Mouse (Mus musculus): ENCODE measurements around the gene Kifc3. TPM values are rescaled to one million over a fixed set of nuclear protein-coding genes. Genes with fewer than 3 reads are reported as not detected.

The Kifc3 gene
- polyA plus RNA-seq, 1 experiment from 2014 or later, result 7.3 TPM

- Histone ChIP-seq H3K27me3 (ENCODE audit: control insufficient read depth, insufficient read depth, low read length) (no peaks in the 10 kb centered on the region), H3K27ac (replicated peaks; ENCODE audit: low read depth, low read length) (no peak overlapping the region), H3K9ac (ENCODE audit: low read length) (no peak overlapping the region), H3K9me3 (ENCODE audit: control insufficient read depth, low read length) (no peaks in the 10 kb centered on the region), H3K4me3 (ENCODE audit: low read depth, low read length) (no peak overlapping the region), H3K36me3 (ENCODE audit: control insufficient read depth, insufficient read depth, low read length) (no peaks in the 10 kb centered on the region), H3K4me2 (ENCODE audit: low read depth, severe bottlenecking) (no peak overlapping the region), H3K4me1 (ENCODE audit: control insufficient read depth, insufficient read depth, low read length) (no peaks in the 10 kb centered on the region)
- no peak for ATAC-seq (ENCODE audit: insufficient number of reproducible peaks, low FRiP score, low TSS enrichment, low read depth)
- no peak for DNase-seq (ENCODE audit: low spot score)
- 81% methylated on average over 11 of the region's 11 CpGs for WGBS
Observed at GRCm38 (mm10) chr8:95215709-95216360, 13.2 kb upstream of the Kifc3 start.

- H3K36me3 ChIP-seq (ENCODE audit: control insufficient read depth, insufficient read depth, low read length), result no peaks in the 10 kb centered on the region
- H3K27me3 ChIP-seq (ENCODE audit: control insufficient read depth, insufficient read depth, low read length), result no peaks in the 10 kb centered on the region
- no peak overlapping the region for H3K9ac ChIP-seq (ENCODE audit: low read length)
- no peak overlapping the region for H3K27ac ChIP-seq (replicated peaks; ENCODE audit: low read depth, low read length)
- 29% methylated on average over 11 of the region's 11 CpGs for WGBS
- ATAC-seq (ENCODE audit: insufficient number of reproducible peaks, low FRiP score, low TSS enrichment, low read depth) (no peak), DNase-seq (ENCODE audit: low spot score) (no peak)
- H3K4me2 ChIP-seq (ENCODE audit: low read depth, severe bottlenecking), result no peak overlapping the region
- H3K4me1 ChIP-seq (ENCODE audit: control insufficient read depth, insufficient read depth, low read length), result no peaks in the 10 kb centered on the region
- H3K9me3 ChIP-seq (ENCODE audit: control insufficient read depth, low read length), result no peaks in the 10 kb centered on the region
- no peak overlapping the region for H3K4me3 ChIP-seq (ENCODE audit: low read depth, low read length)
Observed at GRCm38 (mm10) chr8:95209924-95210323, 7.3 kb upstream of the Kifc3 start.

DNA sequence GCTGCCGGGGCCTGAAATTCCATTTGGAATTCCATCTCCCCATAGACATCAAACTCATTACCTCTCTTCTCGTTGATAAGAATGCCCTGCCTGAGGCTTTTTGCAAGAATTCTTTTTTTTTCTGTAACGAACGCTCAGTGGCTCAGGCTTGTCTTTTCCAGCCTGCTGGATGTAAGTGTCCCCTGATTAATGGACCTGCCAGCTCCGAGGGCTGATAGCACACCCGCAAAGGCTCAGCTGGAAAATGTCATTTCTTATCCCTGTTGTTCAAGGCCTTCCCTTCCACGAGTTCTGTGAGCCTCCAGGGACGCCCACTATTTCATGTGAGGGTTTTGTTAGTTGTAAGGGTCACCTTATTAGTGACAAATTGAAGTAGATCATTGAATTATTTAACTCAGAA, 3.3 kb upstream of the Kifc3 start:
- Histone ChIP-seq H3K27me3 (ENCODE audit: control insufficient read depth, insufficient read depth, low read length) (no peaks in the 10 kb centered on the region), H3K4me2 (ENCODE audit: low read depth, severe bottlenecking) (no peak overlapping the region), H3K4me1 (ENCODE audit: control insufficient read depth, insufficient read depth, low read length) (no peaks in the 10 kb centered on the region), H3K27ac (replicated peaks; ENCODE audit: low read depth, low read length) (no peak overlapping the region), H3K9ac (ENCODE audit: low read length) (no peak overlapping the region), H3K36me3 (ENCODE audit: control insufficient read depth, insufficient read depth, low read length) (no peaks in the 10 kb centered on the region), H3K4me3 (ENCODE audit: low read depth, low read length) (no peak overlapping the region), H3K9me3 (ENCODE audit: control insufficient read depth, low read length) (no peaks in the 10 kb centered on the region)
- ATAC-seq (ENCODE audit: insufficient number of reproducible peaks, low FRiP score, low TSS enrichment, low read depth) (no peak), DNase-seq (ENCODE audit: low spot score) (no peak)
- 28% methylated on average over 8 of the region's 8 CpGs for WGBS

DNA sequence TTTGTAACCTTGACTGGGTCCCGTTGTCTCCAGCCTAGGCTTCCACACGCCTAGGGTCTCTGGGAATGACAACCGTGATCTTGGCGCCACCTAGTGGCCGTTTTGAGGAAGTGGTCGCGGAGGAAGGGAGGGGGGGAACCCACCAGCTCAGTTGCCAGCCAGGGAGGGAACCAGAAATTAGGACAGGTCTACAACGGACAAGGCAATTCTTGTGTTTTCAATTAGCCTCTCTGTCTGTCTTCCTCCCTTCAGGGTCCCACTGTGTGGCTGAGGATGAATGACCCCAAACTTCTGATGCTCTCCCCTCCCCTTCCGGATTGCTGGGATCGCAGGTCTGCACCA, 1.4 kb upstream of the Kifc3 start:
- Histone ChIP-seq H3K4me2 (ENCODE audit: low read depth, severe bottlenecking) (no peak overlapping the region), H3K9ac (ENCODE audit: low read length) (no peak overlapping the region), H3K4me1 (ENCODE audit: control insufficient read depth, insufficient read depth, low read length) (no peaks in the 10 kb centered on the region), H3K4me3 (ENCODE audit: low read depth, low read length) (no peak overlapping the region), H3K9me3 (ENCODE audit: control insufficient read depth, low read length) (no peaks in the 10 kb centered on the region), H3K36me3 (ENCODE audit: control insufficient read depth, insufficient read depth, low read length) (no peaks in the 10 kb centered on the region), H3K27ac (replicated peaks; ENCODE audit: low read depth, low read length) (no peak overlapping the region), H3K27me3 (ENCODE audit: control insufficient read depth, insufficient read depth, low read length) (no peaks in the 10 kb centered on the region)
- 16% methylated on average over 10 of the region's 10 CpGs for WGBS
- peak; percentile 82 for ATAC-seq (ENCODE audit: insufficient number of reproducible peaks, low FRiP score, low TSS enrichment, low read depth)
- DNase-seq (ENCODE audit: low spot score), result peak; percentile 85

DNA sequence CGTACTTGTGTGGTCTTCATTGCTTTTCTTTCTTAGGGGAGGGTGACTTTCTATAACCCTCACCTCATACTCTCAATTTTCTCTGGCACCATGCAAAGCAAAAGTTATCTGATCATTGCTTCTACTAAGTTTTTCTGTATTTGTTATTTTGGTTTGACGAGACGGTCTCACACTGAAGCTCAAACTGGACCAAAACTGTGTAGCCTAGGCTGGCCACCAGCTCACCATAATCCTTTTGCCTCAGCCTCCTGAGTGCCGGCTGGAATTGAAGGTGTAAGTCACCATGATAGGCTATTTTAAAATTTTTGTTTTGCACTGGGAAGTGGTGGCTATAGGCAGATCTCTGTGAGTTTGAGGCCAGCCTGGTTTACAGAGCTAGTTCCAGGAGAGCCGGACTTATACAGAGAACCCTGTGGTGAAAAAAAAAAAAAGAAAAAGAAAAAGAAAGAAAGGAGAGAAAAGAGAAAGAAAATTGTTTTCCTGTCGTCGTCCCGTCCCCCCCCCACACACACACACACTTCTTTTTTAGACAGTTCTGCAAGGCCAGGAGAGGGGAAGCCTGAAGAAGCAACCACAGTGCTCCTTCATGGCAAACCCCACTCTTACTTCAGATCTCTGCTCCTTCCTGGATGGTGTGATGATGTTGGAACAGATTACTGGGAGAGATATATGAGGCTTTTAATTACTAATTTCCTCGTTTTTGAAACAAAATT, 870 bp upstream of the Kifc3 start:
- no peaks in the 10 kb centered on the region for H3K27me3 ChIP-seq (ENCODE audit: control insufficient read depth, insufficient read depth, low read length)
- WGBS, result 48% methylated on average over 9 of the region's 9 CpGs
- H3K4me3 ChIP-seq (ENCODE audit: low read depth, low read length), result no peak overlapping the region
- no peak overlapping the region for H3K9ac ChIP-seq (ENCODE audit: low read length)
- H3K9me3 ChIP-seq (ENCODE audit: control insufficient read depth, low read length), result no peaks in the 10 kb centered on the region
- ATAC-seq (ENCODE audit: insufficient number of reproducible peaks, low FRiP score, low TSS enrichment, low read depth) (peak; percentile 40; the same call in 1 of the 2 replicates), DNase-seq (ENCODE audit: low spot score) (no peak)
- no peak overlapping the region for H3K27ac ChIP-seq (replicated peaks; ENCODE audit: low read depth, low read length)
- no peaks in the 10 kb centered on the region for H3K4me1 ChIP-seq (ENCODE audit: control insufficient read depth, insufficient read depth, low read length)
- no peak overlapping the region for H3K4me2 ChIP-seq (ENCODE audit: low read depth, severe bottlenecking)
- no peaks in the 10 kb centered on the region for H3K36me3 ChIP-seq (ENCODE audit: control insufficient read depth, insufficient read depth, low read length)

- WGBS, result 78% methylated on average over 8 of the region's 8 CpGs
- H3K4me2 ChIP-seq (ENCODE audit: low read depth, severe bottlenecking), result no peak overlapping the region
- H3K27ac ChIP-seq (replicated peaks; ENCODE audit: low read depth, low read length), result no peak overlapping the region
- H3K9me3 ChIP-seq (ENCODE audit: control insufficient read depth, low read length), result no peaks in the 10 kb centered on the region
- no peak overlapping the region for H3K4me3 ChIP-seq (ENCODE audit: low read depth, low read length)
- no peaks in the 10 kb centered on the region for H3K36me3 ChIP-seq (ENCODE audit: control insufficient read depth, insufficient read depth, low read length)
- H3K27me3 ChIP-seq (ENCODE audit: control insufficient read depth, insufficient read depth, low read length), result no peaks in the 10 kb centered on the region
- DNase-seq (ENCODE audit: low spot score) (no peak), ATAC-seq (ENCODE audit: insufficient number of reproducible peaks, low FRiP score, low TSS enrichment, low read depth) (no peak)
- no peaks in the 10 kb centered on the region for H3K4me1 ChIP-seq (ENCODE audit: control insufficient read depth, insufficient read depth, low read length)
- no peak overlapping the region for H3K9ac ChIP-seq (ENCODE audit: low read length)
Observed at GRCm38 (mm10) chr8:95202056-95202570, 499 bp downstream of the Kifc3 start.

DNA sequence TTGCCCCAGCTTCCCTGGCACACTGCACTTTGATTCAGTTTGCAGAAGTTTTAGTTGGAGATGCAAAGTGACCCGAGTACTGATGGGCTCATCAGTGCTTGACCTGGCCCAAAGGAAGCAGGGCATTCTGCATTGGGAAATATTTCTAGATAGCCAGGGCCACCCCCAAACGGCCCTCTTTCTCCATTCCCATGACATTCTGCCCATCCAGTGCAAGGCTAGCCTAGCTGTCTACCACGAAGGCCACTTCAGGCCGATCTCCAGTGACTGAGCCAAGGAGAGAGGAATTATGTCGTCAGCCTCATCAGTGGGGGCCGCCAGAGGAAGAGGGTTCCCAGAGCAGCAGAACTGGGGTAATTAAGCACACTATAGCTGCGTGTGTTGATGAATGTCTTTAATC, 1.1 kb downstream of the Kifc3 start:
- H3K27ac ChIP-seq (replicated peaks; ENCODE audit: low read depth, low read length), result no peak overlapping the region
- no peaks in the 10 kb centered on the region for H3K27me3 ChIP-seq (ENCODE audit: control insufficient read depth, insufficient read depth, low read length)
- 63% methylated on average over 7 of the region's 7 CpGs for WGBS
- no peaks in the 10 kb centered on the region for H3K9me3 ChIP-seq (ENCODE audit: control insufficient read depth, low read length)
- no peak overlapping the region for H3K4me2 ChIP-seq (ENCODE audit: low read depth, severe bottlenecking)
- H3K4me3 ChIP-seq (ENCODE audit: low read depth, low read length), result no peak overlapping the region
- H3K36me3 ChIP-seq (ENCODE audit: control insufficient read depth, insufficient read depth, low read length), result no peaks in the 10 kb centered on the region
- H3K4me1 ChIP-seq (ENCODE audit: control insufficient read depth, insufficient read depth, low read length), result no peaks in the 10 kb centered on the region
- no peak overlapping the region for H3K9ac ChIP-seq (ENCODE audit: low read length)
- ATAC-seq (ENCODE audit: insufficient number of reproducible peaks, low FRiP score, low TSS enrichment, low read depth) (no peak), DNase-seq (ENCODE audit: low spot score) (no peak)

- no peaks in the 10 kb centered on the region for H3K27me3 ChIP-seq (ENCODE audit: control insufficient read depth, insufficient read depth, low read length)
- no peaks in the 10 kb centered on the region for H3K36me3 ChIP-seq (ENCODE audit: control insufficient read depth, insufficient read depth, low read length)
- no peak overlapping the region for H3K9ac ChIP-seq (ENCODE audit: low read length)
- H3K9me3 ChIP-seq (ENCODE audit: control insufficient read depth, low read length), result no peaks in the 10 kb centered on the region
- WGBS, result 80% methylated on average over 9 of the region's 9 CpGs
- ATAC-seq (ENCODE audit: insufficient number of reproducible peaks, low FRiP score, low TSS enrichment, low read depth) (no peak), DNase-seq (ENCODE audit: low spot score) (no peak)
- no peak overlapping the region for H3K4me3 ChIP-seq (ENCODE audit: low read depth, low read length)
- H3K27ac ChIP-seq (replicated peaks; ENCODE audit: low read depth, low read length), result no peak overlapping the region
- H3K4me2 ChIP-seq (ENCODE audit: low read depth, severe bottlenecking), result no peak overlapping the region
- no peaks in the 10 kb centered on the region for H3K4me1 ChIP-seq (ENCODE audit: control insufficient read depth, insufficient read depth, low read length)
Observed at GRCm38 (mm10) chr8:95200001-95200405, 2.6 kb downstream of the Kifc3 start.

Measured in limb, embryonic 11.5 days (tissue).